Mouse (Mus musculus): Measurements from ENCODE around the gene Bloc1s6. TPM values are rescaled to one million over a fixed set of nuclear protein-coding genes. Genes with fewer than 3 reads are reported as not detected.

Bloc1s6 gene
- polyA plus RNA-seq, 1 experiment = not detected

- no peak for TF ChIP-seq POLR2A (IDR thresholded peaks at IDR 0.05; ENCODE audit: insufficient read depth, low read depth, low read length)
- no peak for TF ChIP-seq CTCF (IDR thresholded peaks at IDR 0.05; ENCODE audit: insufficient read depth, low read depth, low read length)
- Histone ChIP-seq H3K27ac (ENCODE audit: insufficient read depth, low read depth, low read length) (no peak overlapping the region), H3K4me3 (ENCODE audit: insufficient read depth, low read depth, low read length) (no peak overlapping the region), H3K4me1 (ENCODE audit: control insufficient read depth, insufficient read depth, low read length) (no peaks in the 10 kb centered on the region)
- 76% methylated on average over 6 of the region's 6 CpGs for WGBS
Measured at GRCm38 (mm10) chr2:122789730-122790129, 51.4 kb downstream of the Bloc1s6 start.

Other genes starting within 250 kb of the Bloc1s6 start
- not detected in 2 replicates for gene Gatm, start 127.2 kb upstream of the Bloc1s6 start, polyA plus RNA-seq (2012; ENCODE audit: insufficient read depth, insufficient read length, low replicate concordance, missing spikeins)
- not detected in 2 replicates for gene AA467197, start 101.5 kb upstream of the Bloc1s6 start, polyA plus RNA-seq (2012; ENCODE audit: insufficient read depth, insufficient read length, low replicate concordance, missing spikeins)
- gene Slc30a4, start 35.8 kb upstream of the Bloc1s6 start, polyA plus RNA-seq (2012; ENCODE audit: insufficient read depth, insufficient read length, low replicate concordance, missing spikeins) = not detected in 2 replicates
- not detected in 2 replicates for gene Sqor, start 26.7 kb downstream of the Bloc1s6 start, polyA plus RNA-seq (2012; ENCODE audit: insufficient read depth, insufficient read length, low replicate concordance, missing spikeins)